Mouse (Mus musculus) adipocyte (in vitro differentiated cells): Measurements from ENCODE around the gene Il17rc.

Source experiments
- DNase-seq: peaks from one replicate; pipeline ENCODE4 v3.0.0-alpha.2; 2016; ENCODE audit warnings: low spot score

The Il17rc gene

DNA sequence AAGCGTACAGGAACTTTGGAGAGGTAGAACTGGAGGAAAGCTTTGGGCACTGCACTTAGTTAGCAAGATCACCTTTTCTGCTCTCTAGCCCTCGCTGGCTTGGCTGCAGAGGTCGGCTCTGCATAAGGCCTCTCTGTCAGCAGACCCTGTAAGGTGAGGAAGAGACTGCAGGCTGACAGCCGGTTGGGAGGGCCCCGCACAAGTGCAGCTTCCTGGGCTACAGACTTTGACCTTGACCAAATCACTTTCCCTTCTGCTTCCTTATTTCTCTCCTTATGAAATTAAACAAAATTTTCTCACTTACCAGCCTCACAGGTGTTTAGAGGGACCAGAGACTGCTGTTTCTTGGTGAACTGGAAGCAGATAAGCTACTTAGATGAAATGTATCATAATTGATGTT lies 16.2 kb upstream of the Il17rc start:
- no peak for DNase-seq

DNA sequence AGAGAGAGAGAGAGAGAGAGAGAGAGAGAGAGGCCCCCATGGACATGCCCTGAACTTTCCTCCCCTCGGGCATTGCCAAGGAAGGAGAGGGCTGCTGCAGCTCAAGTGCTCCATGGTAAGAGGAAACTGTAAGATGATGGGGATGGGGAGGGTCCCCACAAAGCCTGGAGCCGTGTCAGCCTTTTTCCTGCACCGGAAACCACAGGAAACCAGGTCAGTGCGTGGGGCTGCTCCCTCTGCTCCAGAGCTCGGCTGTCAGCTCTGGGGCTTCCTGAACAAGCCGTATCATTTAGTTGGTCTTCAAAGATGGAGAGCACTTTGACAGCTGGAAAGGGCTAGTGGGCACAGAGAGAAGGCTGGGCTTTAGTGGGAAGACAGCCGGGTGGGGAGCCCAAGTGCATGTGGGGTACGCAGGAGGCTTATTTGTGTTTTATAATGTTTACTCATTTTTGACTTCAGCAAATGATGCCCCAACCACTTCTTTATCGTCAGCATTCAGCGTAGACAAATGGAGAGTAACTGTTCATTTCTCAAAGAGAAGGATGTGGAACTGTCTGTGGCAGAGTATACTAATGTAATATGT lies 13.2 kb upstream of the Il17rc start, which contains the start of gene Il17re:
Gene Il17re (plus strand): TSS at position 533 of the 583 bp plus-strand sequence.
- no peak for DNase-seq

DNA sequence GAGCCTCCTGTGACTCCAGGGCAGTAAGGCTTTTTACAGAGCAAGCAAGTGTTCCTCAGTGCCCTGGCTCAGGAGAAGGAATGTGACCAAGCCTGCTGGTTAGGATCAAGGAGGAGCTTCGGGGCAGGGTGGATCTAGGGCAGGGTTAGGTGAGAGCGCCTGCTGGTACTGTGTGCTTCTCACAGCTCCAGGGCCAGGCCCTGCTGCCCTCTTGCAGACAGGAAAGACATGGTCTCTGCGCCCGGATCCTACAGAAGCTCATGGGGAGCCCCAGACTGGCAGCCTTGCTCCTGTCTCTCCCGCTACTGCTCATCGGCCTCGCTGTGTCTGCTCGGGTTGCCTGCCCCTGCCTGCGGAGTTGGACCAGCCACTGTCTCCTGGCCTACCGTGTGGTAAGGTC lies 12.6 kb upstream of the Il17rc start:
- DNase-seq = peak; percentile 51

DNA sequence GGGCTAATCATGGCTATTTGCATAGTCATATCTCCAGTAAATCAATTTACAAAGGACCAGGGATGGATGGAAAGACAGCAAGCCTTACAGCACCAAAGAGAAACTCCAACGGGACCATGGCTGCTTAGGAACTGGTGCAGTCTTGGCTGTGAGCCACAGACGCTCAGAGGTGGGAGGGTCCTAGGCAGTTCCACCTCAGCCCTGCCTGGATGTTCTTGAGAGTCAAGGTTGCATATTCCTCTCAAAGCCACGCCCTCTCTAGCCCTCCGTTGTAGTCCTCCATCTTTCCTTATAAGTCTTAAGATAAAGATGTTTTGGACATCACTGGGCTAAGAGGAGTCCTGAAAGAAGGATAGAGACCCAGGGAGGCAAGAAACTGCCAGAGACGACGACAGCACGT lies 7.2 kb upstream of the Il17rc start:
- no peak for DNase-seq

DNA sequence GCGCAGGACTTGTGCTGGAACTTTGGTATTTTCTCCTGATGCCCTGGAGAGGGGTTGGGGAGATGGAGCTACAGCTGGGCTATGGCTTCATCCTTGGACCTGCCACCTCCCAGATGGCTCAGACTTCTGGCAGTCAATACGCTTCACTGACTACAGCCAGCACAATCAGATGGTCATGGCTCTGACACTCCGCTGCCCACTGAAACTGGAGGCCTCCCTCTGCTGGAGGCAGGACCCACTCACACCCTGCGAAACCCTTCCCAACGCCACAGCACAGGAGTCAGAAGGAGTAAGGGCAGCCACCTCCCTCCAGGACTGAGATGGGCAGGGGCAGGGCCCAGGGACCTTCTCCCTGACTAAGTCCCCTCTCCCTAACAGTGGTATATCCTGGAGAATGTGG lies 5.6 kb upstream of the Il17rc start:
- peak; percentile 48 for DNase-seq

DNA sequence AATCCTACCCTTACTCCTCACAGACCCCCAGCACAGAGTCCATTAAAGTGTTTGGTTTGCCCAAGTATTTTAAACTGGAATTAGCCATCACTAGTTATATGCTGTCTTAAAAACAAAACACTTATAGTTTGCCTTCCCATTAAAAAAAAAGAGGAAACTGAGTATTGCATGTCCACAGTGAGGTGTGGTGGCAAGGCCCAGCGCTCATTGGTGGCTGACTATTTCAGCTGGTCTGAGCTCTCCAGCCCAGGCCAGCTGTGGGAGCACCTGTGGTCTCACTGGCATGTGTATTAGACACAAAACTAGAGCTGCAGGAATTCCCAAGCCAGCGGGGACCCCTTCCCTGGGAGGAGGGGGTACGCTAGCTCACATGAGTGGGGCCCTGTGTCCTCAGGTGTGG lies 2.7 kb upstream of the Il17rc start:
- no peak for DNase-seq

DNA sequence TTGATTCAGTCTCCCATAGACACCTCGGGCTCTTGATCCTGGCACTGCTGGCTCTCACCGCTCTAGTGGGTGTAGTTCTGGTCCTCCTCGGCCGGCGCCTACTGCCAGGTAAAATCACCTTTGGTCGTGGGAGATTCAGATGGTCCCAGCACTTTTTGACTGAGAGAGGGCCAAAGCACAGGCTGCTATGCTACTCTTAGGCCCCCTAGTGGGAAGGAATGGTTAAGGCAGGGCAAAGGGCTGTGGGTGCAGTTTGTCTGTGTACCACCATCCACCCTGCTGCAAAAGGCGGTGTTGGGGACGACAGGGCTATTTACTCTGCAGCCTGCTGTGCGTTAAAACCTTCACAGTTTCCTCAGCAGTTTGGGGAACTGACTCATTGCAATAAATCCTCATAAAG lies 2.2 kb upstream of the Il17rc start:
- peak; percentile 84 for DNase-seq

DNA sequence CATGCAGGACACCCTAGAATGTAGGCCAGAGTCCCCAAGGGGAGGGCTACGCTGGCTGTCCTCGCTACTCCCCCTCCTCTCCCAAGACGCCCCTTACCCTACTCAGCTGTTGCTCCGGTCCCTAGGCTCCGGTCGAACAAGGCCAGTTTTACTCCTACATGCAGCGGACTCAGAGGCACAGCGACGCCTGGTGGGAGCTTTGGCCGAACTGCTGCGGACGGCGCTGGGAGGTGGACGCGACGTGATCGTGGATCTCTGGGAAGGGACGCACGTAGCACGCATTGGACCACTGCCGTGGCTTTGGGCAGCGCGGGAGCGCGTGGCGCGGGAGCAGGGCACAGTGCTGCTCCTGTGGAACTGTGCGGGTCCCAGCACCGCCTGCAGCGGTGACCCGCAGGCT lies 1.8 kb upstream of the Il17rc start:
- peak; percentile 64 for DNase-seq

DNA sequence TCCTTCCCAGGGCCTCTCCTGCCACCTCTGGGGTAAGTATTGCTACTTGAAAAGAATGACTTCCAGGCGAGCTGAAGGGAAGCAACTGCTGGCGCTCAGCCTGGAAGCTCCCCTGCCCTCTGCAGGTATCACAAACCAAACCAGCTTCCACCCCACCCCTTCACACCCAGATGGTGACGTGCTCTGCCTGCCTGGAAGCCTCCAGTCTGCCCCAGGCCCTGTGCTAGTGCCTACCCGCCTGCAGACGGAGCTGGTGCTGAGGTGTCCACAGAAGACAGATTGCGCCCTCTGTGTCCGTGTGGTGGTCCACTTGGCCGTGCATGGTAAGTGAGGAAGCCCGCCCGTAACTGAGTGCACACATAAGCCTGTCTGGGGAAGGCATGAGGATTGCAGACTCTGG lies 834 bp downstream of the Il17rc start:
- DNase-seq = no peak

DNA sequence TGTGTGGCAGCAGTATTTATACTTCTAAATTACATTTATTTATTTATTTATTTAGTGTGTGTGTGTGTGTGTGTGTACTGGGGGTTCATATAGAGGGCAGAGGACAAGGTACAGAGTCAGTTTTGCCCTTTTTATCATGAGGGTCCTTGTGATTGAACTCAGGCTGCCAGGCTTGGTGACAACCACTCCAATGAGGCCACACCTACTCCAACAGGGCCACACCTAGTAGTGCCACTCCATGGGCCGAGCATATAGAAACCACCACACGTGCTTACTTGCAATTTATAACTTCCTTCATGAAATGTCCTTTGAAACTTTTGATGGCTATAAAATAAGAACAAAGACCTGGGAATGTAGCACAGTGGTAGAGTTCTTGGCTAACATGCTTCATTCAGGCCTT lies 2.0 kb downstream of the Il17rc start:
- no peak for DNase-seq

DNA sequence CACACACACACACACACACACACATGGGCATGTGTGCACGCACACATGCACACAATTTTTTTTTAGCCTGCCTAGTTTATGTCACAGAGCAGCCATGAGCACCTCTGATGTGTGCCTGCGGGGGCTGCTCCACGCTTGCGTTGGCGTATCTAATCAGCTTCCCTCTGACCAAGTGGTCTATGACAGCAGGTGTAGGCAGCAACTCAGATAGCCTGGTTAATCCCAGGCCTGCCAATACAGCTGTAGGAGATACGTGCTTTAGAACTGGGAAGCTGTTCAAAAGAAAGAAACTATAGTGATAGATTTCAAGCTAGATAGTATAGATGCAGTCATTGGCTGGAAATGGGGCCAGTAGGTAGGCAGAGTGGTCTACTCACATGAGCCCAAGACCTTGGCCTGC lies 2.5 kb downstream of the Il17rc start:
- no peak for DNase-seq

DNA sequence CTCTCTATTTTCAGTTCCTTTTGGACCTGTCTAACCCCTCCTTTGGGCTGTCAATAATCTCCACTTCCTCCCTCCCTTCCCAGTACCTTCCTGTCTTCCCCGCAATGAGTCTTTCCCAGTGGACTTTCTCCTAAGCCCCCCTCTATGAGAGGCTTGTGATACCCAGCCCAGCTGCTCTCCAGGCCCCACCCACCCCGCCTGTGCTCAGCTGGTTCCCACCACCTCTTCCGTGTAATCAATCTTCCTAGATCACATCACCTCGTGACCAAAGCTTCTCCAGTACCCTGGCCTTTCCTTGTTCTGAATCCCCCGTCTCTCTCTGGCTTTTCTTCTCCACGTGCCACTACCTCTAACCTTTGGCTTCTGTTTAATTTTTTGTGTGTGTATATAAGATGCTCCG lies 6.1 kb downstream of the Il17rc start:
- no peak for DNase-seq

DNA sequence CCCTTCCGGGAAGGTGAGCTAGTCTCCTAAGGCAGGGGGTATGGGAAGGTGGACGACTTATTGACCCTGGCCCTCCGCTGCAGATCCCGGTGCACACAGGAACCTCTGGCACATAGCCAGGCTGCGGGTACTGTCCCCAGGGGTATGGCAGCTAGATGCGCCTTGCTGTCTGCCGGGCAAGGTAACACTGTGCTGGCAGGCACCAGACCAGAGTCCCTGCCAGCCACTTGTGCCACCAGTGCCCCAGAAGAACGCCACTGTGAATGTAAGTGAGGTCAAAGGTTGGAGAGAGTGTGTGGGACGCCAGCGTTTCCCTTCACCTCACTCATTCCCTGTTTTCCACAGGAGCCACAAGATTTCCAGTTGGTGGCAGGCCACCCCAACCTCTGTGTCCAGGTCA lies 7.7 kb downstream of the Il17rc start:
- DNase-seq = no peak

DNA sequence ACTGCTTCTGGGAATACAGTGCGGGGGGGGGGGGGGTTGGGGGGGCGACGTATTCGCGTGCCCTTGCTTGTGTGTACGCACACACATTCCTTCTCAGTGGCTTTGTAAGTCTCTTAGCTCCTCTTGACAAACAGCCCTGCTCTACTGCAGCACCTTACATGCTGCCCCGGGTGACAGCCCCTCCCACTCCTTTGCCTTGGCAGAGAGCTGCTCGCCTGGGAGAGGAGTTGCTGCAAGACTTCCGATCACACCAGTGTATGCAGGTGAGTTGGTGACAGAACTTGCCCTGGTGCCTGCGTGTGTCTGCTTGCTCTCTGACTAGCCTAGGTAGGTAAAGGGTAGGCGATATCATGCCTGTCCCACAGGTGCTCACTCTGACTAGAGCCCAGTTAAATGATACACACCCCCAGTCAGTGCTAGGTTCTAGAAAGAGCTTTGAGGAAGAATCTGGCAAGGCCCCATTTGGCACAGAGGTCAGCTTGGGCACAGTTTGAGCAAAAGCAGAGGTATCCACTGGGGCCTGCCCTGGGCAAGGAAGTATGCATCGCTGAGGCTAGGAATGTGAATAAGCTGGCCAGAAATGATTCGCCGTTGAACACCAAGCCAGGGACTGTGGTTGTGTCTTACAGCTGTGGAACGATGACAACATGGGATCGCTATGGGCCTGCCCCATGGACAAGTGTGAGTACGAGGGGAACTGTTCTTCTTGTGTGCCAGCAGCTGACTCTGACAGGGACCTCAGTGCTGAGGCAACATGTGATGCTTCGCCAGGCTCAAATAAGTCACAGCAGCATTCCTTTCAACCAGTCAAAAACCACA lies 9.5 kb downstream of the Il17rc start:
- peak; percentile 78 for DNase-seq

DNA sequence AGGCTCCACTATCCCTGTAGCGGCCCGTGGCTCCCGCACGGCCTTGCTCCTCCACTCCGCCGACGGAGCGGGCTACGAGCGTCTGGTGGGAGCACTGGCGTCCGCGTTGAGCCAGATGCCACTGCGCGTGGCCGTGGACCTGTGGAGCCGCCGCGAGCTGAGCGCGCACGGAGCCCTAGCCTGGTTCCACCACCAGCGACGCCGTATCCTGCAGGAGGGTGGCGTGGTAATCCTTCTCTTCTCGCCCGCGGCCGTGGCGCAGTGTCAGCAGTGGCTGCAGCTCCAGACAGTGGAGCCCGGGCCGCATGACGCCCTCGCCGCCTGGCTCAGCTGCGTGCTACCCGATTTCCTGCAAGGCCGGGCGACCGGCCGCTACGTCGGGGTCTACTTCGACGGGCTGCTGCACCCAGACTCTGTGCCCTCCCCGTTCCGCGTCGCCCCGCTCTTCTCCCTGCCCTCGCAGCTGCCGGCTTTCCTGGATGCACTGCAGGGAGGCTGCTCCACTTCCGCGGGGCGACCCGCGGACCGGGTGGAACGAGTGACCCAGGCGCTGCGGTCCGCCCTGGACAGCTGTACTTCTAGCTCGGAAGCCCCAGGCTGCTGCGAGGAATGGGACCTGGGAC lies 11.4 kb downstream of the Il17rc start:
- DNase-seq = no peak

DNA sequence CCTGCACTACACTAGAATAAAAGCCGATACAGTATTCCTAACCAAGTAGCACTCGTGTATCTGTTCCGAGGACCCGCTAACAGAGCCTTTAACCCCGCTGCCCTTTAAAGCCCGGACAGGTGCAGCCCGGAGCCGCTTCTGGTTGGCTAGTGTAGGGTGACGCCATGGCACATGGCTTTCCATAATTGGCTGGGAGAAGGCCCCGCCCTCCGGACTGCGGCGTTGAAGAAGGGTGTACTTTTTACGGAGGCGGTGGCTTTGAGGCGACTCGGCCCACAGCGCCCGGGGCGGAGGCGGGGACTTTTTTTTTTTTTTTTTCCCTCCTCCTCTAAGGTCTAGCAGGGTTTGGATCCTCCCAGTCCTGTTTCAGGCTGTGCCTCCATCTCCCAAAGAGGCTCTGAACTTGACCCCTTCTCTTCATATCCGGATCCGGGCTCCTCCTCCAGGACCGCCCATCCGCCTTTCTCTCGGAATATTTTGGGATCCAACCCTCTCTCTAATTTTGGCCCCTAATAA lies 11.9 kb downstream of the Il17rc start, which contains the start of gene Creld1:
Gene Creld1 (plus strand): TSS at position 198 of the 516 bp plus-strand sequence.
- no peak for DNase-seq

DNA sequence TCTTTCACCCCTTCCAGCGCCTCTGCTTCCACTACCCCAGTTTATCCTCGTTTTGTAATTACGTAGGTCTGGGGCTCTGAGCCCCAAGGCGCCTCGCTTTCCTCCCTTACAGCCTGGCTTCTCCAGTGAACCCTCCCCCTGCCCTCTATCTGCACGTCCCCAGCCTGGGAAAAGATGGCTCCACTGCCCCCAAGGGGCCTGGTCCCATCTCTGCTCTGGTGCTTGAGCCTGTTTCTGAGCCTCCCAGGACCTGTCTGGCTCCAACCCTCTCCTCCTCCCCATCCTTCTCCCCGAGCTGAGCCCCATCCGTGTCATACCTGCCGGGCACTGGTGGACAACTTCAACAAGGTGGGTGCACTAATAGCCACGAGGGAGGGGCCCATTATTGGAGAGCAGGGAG lies 12.5 kb downstream of the Il17rc start:
- no peak for DNase-seq

DNA sequence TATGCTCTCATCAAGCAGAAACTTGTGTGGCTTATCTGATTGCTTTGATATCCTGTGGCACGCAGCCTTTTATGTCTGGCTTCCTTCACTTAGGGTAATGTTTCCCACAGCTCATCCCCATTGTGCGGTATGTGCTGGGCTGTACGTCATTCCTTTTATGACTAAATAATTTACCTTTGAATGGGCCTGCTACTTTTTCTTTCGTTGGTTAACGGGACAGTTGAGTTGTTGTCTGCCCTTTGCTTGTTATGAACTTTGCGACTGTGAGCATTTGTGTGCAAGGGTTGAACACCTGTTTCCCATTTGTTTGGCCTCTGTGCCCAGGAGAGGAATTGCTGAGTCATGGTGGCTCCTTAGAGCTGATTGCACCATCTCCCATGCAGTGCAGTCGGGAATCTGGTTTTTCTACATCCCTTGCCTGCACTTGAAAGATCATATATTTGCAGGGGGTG lies 15.9 kb downstream of the Il17rc start:
- DNase-seq = peak; percentile 91

DNA sequence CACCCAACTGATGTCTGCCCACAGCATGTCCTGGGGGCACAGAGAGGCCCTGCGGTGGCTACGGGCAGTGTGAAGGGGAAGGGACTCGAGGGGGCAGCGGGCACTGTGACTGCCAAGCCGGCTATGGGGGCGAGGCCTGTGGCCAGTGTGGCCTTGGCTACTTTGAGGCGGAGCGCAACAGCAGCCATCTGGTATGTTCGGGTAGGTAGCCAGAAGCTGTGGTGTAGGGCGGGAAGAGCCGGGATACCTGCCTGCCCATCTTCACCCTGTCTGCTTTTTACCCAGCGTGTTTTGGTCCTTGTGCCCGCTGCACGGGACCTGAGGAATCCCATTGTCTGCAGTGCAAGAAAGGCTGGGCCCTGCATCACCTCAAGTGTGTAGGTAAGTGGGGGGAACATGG lies 18.2 kb downstream of the Il17rc start:
- no peak for DNase-seq

DNA sequence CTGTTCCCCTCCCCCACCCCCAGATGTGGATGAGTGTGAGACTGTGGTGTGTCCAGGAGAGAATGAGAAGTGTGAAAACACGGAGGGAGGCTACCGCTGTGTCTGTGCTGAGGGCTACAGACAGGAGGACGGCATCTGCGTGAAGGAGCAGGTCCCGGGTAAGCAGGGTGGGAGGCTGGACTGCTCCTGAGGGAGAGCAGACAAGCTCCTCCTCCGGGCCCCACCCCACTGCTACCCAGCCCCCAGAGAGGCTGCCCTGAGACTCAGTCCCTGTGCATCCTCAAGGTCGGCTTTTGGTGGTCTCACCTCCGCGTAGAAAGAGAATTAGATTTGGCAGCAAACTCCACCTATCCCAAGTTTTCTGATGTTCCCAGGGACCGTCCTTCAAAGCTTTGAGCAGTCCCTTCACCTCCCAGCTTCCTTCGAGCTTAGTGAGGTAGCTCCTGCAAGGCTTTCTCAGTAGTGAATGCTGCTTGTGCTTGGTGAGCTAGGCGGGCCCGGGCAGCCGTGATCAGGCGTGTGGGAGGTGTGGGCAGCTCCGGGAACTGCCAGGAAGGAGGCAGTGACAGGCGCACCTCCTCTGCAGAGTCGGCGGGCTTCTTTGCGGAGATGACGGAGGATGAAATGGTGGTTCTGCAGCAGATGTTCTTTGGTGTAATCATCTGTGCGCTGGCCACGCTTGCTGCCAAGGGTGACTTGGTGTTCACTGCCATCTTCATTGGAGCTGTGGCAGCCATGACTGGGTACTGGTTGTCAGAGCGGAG lies 21.1 kb downstream of the Il17rc start:
- DNase-seq = no peak

DNA sequence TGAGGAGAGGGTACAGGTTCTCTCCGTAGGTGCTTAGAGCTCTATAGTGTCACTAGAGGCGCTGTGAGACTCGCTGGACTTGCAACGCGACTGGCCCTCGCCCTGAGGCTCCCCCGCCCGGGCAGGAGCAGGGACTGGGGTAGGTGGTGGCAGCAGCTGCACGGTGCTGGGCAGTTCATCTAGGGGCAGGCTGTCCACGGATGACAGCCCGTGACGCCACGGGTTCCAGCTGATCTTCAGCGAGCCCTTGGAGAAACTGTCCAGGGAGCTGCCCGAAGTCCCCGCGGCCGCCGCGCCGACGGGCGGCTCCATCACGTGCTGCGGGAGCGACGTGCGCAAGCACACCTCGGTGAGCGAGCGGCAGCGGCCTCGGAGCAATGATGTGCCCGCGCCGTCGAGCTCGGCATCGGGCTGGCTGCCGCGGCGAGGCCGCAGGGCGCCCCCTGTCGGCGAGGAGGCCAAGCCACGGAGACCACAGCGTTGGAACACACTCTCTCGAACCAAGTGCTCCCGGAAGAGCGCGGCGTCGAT lies 23.1 kb downstream of the Il17rc start:
- DNase-seq = no peak

DNA sequence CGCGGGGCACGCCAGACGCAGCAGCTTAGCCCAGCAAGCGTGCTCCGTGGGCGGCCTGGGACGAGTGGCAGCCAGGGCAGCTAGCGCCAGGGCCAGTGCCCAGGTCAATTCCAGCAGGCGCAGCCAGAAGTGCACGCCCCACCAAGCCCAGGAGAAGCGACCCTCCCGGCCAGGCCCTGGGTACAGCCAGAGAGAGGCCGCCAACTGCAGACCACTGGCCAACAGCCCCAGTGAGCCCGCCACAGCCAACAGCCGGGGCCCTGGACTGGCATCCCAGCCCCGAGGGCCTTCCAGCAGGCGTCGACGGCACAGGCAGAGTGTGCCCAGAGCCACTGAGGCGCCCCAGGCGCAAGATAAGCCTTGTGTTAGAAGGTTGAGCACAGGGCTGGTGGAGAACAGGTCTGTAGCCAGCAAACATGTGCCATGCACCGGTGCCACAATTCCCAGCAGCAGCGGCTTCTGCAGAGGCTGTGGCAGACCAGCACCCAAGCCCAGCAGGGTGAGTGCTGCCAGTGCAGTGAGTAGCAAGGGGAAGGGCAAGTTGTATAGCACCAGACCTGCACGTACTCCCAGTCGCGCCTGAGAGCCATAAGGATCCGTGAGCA lies 23.9 kb downstream of the Il17rc start:
- no peak for DNase-seq
